Mouse (Mus musculus) small intestine, adult 2 months (tissue): ENCODE measurements at regions not wholly inside any gene's neighbourhood (a gene's known extent, or its start where the extent isn't known, plus 50 kb on each side); places are given as distances from the start of the nearest gene placed in this dataset.

Experiments used
- CTCF ChIP-seq: fragments of 200-500 bp; IDR thresholded peaks from 2 replicates; pipeline ENCODE4 v1.5.1; 2012; ENCODE audit warnings: low read depth, mild to moderate bottlenecking, control low read depth, inconsistent platforms, low read length, moderate library complexity, mixed read lengths; ENCODE audit not compliant: insufficient replicate concordance, insufficient read length; ENCODE audit errors: extremely low read depth
- POLR2A ChIP-seq: fragments of 200-500 bp; IDR thresholded peaks from 2 replicates; pipeline ENCODE4 v1.6.1; 2012; ENCODE audit warnings: low read depth, mild to moderate bottlenecking, control low read depth, inconsistent platforms, low read length, moderate library complexity

GRCm38 (mm10) chr3:68761626-68762331 lies 71.3 kb downstream of the Il12a start:
- TF ChIP-seq POLR2A, result no peak
- TF ChIP-seq CTCF, result no peak
